Mouse (Mus musculus): ENCODE measurements around the gene Rhot2. TPM values are rescaled to one million over a fixed set of nuclear protein-coding genes. Genes with fewer than 3 reads are reported as not detected.
A peak's percentile ranks its signal among the peaks of the same experiment; 100 is the strongest.

The Rhot2 gene
- total and polyA plus RNA-seq, 3 experiments = 16.2 to 33.8 (median 17.3) TPM

GRCm38 (mm10) chr17:25827011-25827410 lies 17.6 kb downstream of the Rhot2 start:
- in situ Hi-C loops (cut with MboI; ENCODE audit: low pct_ligation_motif_present, low pct_unique_long_range_greater_than_20kb, low sequenced_read_pairs) = no loop called here
- Histone ChIP-seq H3K27ac (ENCODE audit: insufficient read depth, low read depth) (no peak overlapping the region), H3K9me3 (replicated peaks; ENCODE audit: low read length) (no peaks in the 10 kb centered on the region), H3K4me2 (ENCODE audit: insufficient read depth, low read depth, poor library complexity, severe bottlenecking) (no peak overlapping the region), H3K9ac (ENCODE audit: insufficient read depth, low read depth) (no peak overlapping the region), H3K4me1 (ENCODE audit: control insufficient read depth in 1 of 2, insufficient read depth in 2 of 2) (peaks cover 26 to 59% of the 10 kb centered on the region in 2 experiments), H3K4me3 (replicated peaks in 1 of 3; ENCODE audit: low read depth in 2 of 3, low read length in 2 of 3, poor library complexity in 1 of 3) (no peak overlapping the region), H3K79me2 (replicated peaks; ENCODE audit: control insufficient read depth, extremely low read depth, insufficient read depth, poor library complexity, severe bottlenecking) (peaks cover 9% of the 10 kb centered on the region), H3K27me3 (replicated peaks) (peaks cover 8% of the 10 kb centered on the region), H3K36me3 (replicated peaks in 1 of 2; ENCODE audit: control insufficient read depth in 1 of 2, insufficient read depth in 1 of 2, low read length in 1 of 2) (peaks cover 49 to 70% of the 10 kb centered on the region in 2 experiments)
- no peak for DNase-seq (ENCODE audit: extremely low read depth)
- dilution Hi-C loops (cut with MboI; ENCODE audit: extremely low pct_ligation_motif_present, extremely low pct_unique_long_range_greater_than_20kb, low sequenced_read_pairs) = no loop called here
- no peak for TF ChIP-seq MAZ (IDR thresholded peaks at IDR 0.05; ENCODE audit: low read depth, low read length)
- TF ChIP-seq EP300 (IDR thresholded peaks at IDR 0.05; ENCODE audit: low read length) = no peak
- TF ChIP-seq USF1 (IDR thresholded peaks at IDR 0.05; ENCODE audit: low read depth, low read length) = no peak
- no peak for TF ChIP-seq UBTF (IDR thresholded peaks at IDR 0.05; ENCODE audit: low read depth, low read length)
- TF ChIP-seq ZC3H11A (IDR thresholded peaks at IDR 0.05; ENCODE audit: low read depth, low read length) = no peak

- in situ Hi-C loops (cut with MboI; ENCODE audit: low pct_ligation_motif_present, low pct_unique_long_range_greater_than_20kb, low sequenced_read_pairs) = no loop called here
Measured at GRCm38 (mm10) chr17:25825984-25826570, 18.6 kb downstream of the Rhot2 start.

GRCm38 (mm10) chr17:25825311-25825710 lies 19.3 kb downstream of the Rhot2 start:
- no peaks in the 10 kb centered on the region for H3K9me3 ChIP-seq (replicated peaks; ENCODE audit: low read length)
- H3K4me3 ChIP-seq (replicated peaks in 1 of 3; ENCODE audit: low read depth in 2 of 3, low read length in 2 of 3, poor library complexity in 1 of 3) = peak overlapping the region in 1 of 3 experiments; percentile 10
- in situ Hi-C loops (cut with MboI; ENCODE audit: low pct_ligation_motif_present, low pct_unique_long_range_greater_than_20kb, low sequenced_read_pairs) (no loop called here), dilution Hi-C loops (cut with MboI; ENCODE audit: extremely low pct_ligation_motif_present, extremely low pct_unique_long_range_greater_than_20kb, low sequenced_read_pairs) (no loop called here)
- H3K79me2 ChIP-seq (replicated peaks; ENCODE audit: control insufficient read depth, extremely low read depth, insufficient read depth, poor library complexity, severe bottlenecking) = no peaks in the 10 kb centered on the region
- TF ChIP-seq POLR2AphosphoS2 (IDR thresholded peaks at IDR 0.05; ENCODE audit: low read depth, low read length) (no peak), MAX (IDR thresholded peaks at IDR 0.05; ENCODE audit: low read length) (no peak), SIN3A (IDR thresholded peaks at IDR 0.05; ENCODE audit: low read length) (no peak), USF2 (conservative IDR thresholded peaks at IDR 0.05; ENCODE audit: low read depth, low read length) (no peak), MEF2A (IDR thresholded peaks at IDR 0.05; ENCODE audit: borderline replicate concordance, low read depth, low read length) (no peak), PAX5 (IDR thresholded peaks at IDR 0.05; ENCODE audit: low read length) (no peak), JUND (conservative IDR thresholded peaks at IDR 0.05; ENCODE audit: low read depth, low read length) (no peak), ZC3H11A (IDR thresholded peaks at IDR 0.05; ENCODE audit: low read depth, low read length) (no peak), NELFE (IDR thresholded peaks at IDR 0.05; ENCODE audit: low read depth, low read length) (no peak), BHLHE40 (IDR thresholded peaks at IDR 0.05; ENCODE audit: low read depth, low read length) (no peak), TBP (conservative IDR thresholded peaks at IDR 0.05; ENCODE audit: low read depth, low read length) (no peak), POLR2A (IDR thresholded peaks at IDR 0.05; ENCODE audit: low read depth, low read length) (no peak), MAFK (IDR thresholded peaks at IDR 0.05; ENCODE audit: insufficient replicate concordance, low read length) (no peak), RCOR1 (conservative IDR thresholded peaks at IDR 0.05; ENCODE audit: low read depth, low read length) (no peak), MYC (IDR thresholded peaks at IDR 0.05; ENCODE audit: low read depth, low read length) (no peak), HCFC1 (IDR thresholded peaks at IDR 0.05; ENCODE audit: low read depth, low read length) (no peak), EP300 (IDR thresholded peaks at IDR 0.05; ENCODE audit: low read length) (no peak), TCF12 (IDR thresholded peaks at IDR 0.05; ENCODE audit: low read depth, low read length) (no peak), ELF1 (IDR thresholded peaks at IDR 0.05; ENCODE audit: low read depth, low read length) (no peak), JUN (IDR thresholded peaks at IDR 0.05; ENCODE audit: insufficient read depth, low read depth, low read length) (no peak)
- H3K36me3 ChIP-seq (replicated peaks in 1 of 2; ENCODE audit: control insufficient read depth in 1 of 2, insufficient read depth in 1 of 2, low read length in 1 of 2) = peaks cover 36 to 53% of the 10 kb centered on the region in 2 experiments
- peaks cover 19 to 43% of the 10 kb centered on the region in 2 experiments for H3K4me1 ChIP-seq (ENCODE audit: control insufficient read depth in 1 of 2, insufficient read depth in 2 of 2)
- H3K9ac ChIP-seq (ENCODE audit: insufficient read depth, low read depth) = no peak overlapping the region
- DNase-seq (ENCODE audit: extremely low read depth) = no peak
- peak overlapping the region; percentile 85; the same call in 1 of the 2 replicates for H3K4me2 ChIP-seq (ENCODE audit: insufficient read depth, low read depth, poor library complexity, severe bottlenecking)
- no peak overlapping the region for H3K27ac ChIP-seq (ENCODE audit: insufficient read depth, low read depth)
- H3K27me3 ChIP-seq (replicated peaks) = peaks cover 21% of the 10 kb centered on the region

More at GRCm38 (mm10) chr17:25825984-25826570, 18.6 kb downstream of the Rhot2 start:
- no peak for DNase-seq (ENCODE audit: extremely low read depth)
- TF ChIP-seq JUN (IDR thresholded peaks at IDR 0.05; ENCODE audit: insufficient read depth, low read depth, low read length) (no peak), ZC3H11A (IDR thresholded peaks at IDR 0.05; ENCODE audit: low read depth, low read length) (no peak), KAT2A (IDR thresholded peaks at IDR 0.05; ENCODE audit: insufficient replicate concordance, low read length) (no peak), USF2 (conservative IDR thresholded peaks at IDR 0.05; ENCODE audit: low read depth, low read length) (no peak)
- Histone ChIP-seq H3K4me1 (ENCODE audit: control insufficient read depth in 1 of 2, insufficient read depth in 2 of 2) (peaks cover 19 to 49% of the 10 kb centered on the region in 2 experiments), H3K79me2 (replicated peaks; ENCODE audit: control insufficient read depth, extremely low read depth, insufficient read depth, poor library complexity, severe bottlenecking) (peaks cover under 1% of the 10 kb centered on the region; the same call in 1 of the 2 replicates), H3K9me3 (replicated peaks; ENCODE audit: low read length) (no peaks in the 10 kb centered on the region), H3K36me3 (replicated peaks in 1 of 2; ENCODE audit: control insufficient read depth in 1 of 2, insufficient read depth in 1 of 2, low read length in 1 of 2) (peaks cover 43 to 61% of the 10 kb centered on the region in 2 experiments), H3K9ac (ENCODE audit: insufficient read depth, low read depth) (no peak overlapping the region), H3K27ac (ENCODE audit: insufficient read depth, low read depth) (no peak overlapping the region), H3K27me3 (replicated peaks) (peaks cover 14% of the 10 kb centered on the region), H3K4me3 (replicated peaks in 1 of 3; ENCODE audit: low read depth in 2 of 3, low read length in 2 of 3, poor library complexity in 1 of 3) (no peak overlapping the region), H3K4me2 (ENCODE audit: insufficient read depth, low read depth, poor library complexity, severe bottlenecking) (no peak overlapping the region)
- dilution Hi-C loops (cut with MboI; ENCODE audit: extremely low pct_ligation_motif_present, extremely low pct_unique_long_range_greater_than_20kb, low sequenced_read_pairs) = no loop called here
